Mouse (Mus musculus) left cerebral cortex, adult 8-10 months (tissue): Measurements from ENCODE around the gene Zdhhc23. TPM values are rescaled to one million over a fixed set of nuclear protein-coding genes. Genes with fewer than 3 reads are reported as not detected.

Experiments used
- DNase-seq, 2 experiments: peaks; one replicate each; pipeline ENCODE4 v3.0.0; 2022; ENCODE audit warnings: low spot score in 2 of 2
- total RNA-seq, 4 experiments: library from RNA; stranded (reverse); gene quantifications; 2 replicates each; pipeline ENCODE4 v1.2.4; 2022

Zdhhc23 gene
- total RNA-seq, 4 experiments from 2014 or later: 23.8 to 26.2 (median 25.3) TPM

GRCm38 (mm10) chr16:43970426-43970825 lies 9.2 kb downstream of the Zdhhc23 start:
- DNase-seq: no peak

DNA sequence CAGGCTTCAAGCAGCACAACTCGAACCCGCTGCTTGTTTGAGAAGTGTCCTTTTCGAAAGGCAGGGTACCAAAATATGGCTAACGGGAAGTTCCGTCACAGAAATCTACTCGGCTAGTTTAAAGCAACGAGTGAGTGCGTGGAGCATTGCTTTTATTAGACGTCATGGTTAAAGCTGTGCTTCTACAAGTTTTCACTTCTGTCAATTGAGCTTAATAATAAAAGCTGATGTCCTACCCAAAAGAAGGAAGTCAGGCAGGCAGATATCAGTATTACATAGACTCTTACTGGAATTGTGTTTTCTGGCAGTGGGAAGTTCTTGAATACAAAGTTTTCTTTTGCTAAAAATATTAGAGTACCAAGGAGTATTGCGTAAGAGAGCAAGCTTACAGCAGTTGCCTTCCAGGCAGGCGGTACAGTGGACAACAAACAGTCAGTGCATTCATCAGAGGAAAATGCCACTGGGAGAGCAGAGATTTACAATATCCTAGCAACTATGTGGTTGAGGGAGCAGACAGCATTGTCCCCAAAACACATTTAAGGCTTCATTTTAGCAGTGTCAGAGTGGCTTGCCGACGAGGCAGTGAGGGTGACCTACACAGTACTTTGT lies 13.7 kb downstream of the Zdhhc23 start:
- no peak for DNase-seq

- no peak for DNase-seq
Observed at GRCm38 (mm10) chr16:43963780-43964179, 15.8 kb downstream of the Zdhhc23 start.

DNA sequence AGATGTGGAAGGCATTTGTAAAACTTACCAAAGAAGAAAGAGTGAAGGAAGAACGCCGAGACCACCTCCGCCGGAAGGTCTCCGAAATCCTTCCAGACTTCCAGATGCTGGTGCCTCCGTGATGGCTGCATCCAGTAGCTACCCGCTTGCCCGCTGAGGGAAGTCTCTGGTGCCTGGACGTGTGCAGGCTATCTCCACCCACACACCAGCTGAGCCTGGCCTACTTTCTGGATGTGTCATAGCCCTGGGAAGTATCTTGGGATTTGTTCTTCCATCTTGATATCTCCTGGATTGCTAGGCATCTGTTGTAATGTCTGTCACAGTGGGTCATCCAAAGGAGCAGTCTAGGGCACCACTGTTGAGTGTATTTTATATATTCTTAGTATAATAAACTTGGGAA lies 16.3 kb downstream of the Zdhhc23 start:
- peak in 1 of 2 experiments; percentile 61 for DNase-seq

DNA sequence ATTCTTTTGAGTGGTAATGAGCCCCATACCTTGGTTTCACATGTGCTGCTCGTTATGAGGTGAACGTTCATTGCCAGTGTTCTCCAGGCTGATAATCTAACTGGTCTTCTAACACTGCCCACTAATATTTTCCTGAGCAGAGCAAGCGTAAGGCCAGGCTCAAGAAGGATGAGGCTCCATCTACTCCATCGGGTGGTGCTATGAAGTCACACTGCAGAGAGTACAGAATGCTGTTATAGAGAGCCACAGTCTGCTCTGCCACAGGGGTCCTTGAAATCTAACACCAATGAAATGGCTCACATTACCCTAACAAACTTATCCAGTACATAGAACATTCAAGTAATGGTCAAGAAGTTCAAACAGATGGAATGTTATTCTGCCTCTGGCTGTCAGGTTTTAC lies 21.6 kb downstream of the Zdhhc23 start:
- DNase-seq: no peak

DNA sequence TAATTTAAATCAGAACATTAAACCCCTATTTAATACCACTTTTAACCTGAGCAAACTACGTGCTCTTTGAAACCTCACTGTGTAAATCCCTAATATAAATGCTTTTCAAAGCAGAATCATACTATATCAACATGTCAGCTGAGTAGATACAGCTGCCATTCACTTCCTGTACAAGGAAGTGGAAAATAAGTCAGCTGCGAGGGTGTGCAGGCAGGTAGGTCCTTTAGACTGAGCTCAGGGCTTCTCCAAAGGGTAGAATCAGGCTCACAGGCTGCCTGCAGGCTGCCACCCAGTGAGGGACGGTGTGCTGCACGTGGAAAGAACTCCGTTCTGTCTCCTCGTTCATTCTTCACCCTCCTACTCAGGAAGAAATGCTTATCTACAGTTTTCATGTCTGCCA lies 24.7 kb downstream of the Zdhhc23 start:
- no peak for DNase-seq

- DNase-seq: no peak
Observed at GRCm38 (mm10) chr16:43951591-43951990, 28.0 kb downstream of the Zdhhc23 start.

DNA sequence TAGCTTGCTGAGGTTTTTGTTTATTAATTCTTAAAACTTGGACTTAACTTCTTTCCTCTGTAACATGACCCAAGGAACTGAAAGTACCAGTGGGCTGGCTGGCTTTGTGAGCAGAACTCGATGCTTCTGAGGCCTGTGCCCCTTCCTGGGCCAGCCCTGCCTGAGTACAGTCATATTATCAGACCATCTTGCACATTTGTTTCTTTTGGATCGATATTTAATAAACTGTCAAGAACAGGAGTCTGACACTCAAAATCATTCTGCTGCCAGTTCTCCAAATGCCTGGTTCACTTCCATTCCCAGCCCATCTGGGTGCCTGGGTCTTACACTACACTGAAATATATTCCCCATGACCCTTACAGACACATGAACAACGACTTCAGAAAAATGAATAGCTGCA lies 33.7 kb downstream of the Zdhhc23 start:
- no peak for DNase-seq

DNA sequence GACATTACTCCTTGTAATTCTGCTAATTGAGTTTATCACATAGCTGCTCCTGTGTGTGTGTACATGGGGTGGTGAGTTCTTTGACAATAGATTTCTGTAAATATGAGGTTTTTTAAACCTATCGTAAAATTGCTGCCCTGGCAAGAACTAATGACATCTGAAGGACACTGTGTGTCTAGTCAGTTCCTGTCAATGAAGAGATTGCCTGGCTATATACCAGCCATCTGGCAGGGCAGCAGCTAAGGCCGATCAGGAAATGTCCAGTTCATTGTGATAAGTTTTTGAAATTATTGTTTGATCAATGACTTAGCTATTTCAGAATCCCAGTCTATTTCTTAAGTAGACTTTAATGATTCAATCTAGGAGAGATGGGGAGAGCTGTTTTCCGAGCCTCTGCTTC lies 34.2 kb downstream of the Zdhhc23 start:
- no peak for DNase-seq

GRCm38 (mm10) chr16:43940846-43941245 lies 38.7 kb downstream of the Zdhhc23 start:
- DNase-seq: no peak

GRCm38 (mm10) chr16:43935892-43936291 lies 43.7 kb downstream of the Zdhhc23 start:
- no peak for DNase-seq

- DNase-seq: no peak
Observed at GRCm38 (mm10) chr16:43935367-43935766, 44.2 kb downstream of the Zdhhc23 start.

GRCm38 (mm10) chr16:43934856-43935255 lies 44.7 kb downstream of the Zdhhc23 start:
- DNase-seq: no peak

DNA sequence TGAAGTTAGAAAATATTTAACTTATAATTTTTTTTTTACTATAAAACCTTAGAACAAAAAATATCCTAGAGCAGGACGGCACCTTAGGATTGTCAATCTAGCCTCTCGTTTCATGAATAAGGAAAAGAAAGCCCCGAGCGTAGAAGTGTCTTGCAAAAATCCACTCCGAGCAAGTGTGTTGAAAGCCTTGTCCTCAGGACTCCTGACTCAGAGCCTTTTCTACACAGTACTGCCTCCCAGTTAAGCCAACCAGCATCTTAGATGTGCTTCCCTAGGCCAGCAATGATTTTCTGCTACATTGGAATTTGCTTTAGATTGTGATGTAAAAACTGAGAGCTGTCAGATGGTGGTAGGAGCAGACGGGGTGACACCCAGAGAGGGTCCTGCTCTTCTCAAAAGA lies 46.5 kb downstream of the Zdhhc23 start:
- no peak for DNase-seq

DNA sequence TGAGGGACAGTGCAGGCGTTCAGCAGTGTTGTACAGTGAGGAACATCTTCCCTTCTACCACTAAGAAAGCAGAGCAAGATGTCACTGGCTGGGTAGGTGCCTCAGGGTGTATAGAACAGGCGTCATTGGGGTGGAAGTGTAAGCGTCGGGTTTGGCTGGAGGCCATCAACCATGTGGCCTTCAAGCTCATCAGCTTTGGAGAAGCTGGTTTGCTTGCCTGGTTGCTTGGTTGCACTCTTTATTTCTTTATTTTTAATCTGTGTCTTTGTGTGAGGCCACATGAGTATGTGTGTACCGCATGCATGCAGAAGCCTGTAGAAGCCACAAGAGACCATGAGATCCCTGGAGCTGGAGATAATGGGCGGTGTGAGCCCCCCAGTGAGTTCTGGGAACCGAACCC lies 47.3 kb downstream of the Zdhhc23 start:
- no peak for DNase-seq

DNA sequence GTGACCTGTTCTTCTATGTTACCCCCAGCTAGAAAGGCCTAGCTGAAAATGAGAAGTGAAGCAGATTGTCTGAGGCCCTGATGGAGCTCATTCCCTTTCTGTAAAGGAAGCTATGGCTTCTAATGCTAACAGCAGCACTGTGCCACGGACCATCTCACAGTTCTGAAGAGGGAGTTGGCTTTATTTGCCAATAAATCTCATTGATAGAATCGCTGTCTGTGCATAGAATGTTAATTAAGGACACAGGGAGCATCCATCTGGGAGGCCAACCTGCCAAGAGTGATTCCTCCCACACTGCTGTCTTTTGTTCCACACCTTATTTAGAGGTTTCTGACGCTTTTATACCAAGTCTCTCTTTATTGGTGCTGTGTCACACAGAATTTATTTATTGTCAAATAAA lies 48.1 kb downstream of the Zdhhc23 start:
- no peak for DNase-seq

GRCm38 (mm10) chr16:43930577-43930976 lies 49.0 kb downstream of the Zdhhc23 start:
- DNase-seq: no peak

DNA sequence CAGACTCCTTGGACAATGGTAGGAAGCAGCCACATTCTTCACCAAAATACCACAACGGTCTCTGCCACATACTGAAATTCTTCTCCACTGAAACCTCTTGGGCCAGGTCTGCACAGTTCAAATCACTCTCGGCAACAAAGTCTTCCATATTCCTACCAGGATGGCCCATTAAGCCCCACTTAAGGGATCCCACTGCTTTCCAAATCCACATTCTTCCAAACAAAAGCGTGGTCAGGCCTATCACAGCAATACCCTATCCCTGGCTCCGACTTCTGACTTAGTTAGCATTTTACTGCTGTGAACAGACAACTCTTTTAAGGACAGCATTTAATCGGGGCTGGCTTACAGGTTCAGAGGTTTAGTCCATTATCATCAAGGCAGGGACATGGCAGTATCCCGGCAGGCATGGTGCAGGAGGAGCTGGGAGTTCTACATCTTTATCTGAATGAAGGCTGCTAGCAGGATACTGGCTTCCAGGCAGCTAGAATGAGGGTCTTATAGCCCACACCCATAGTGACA lies 53.2 kb downstream of the Zdhhc23 start, which contains the start of gene Qtrt2:
Gene Qtrt2, minus strand, starts transcription at position 469 of the 519 bp plus-strand sequence.
- no peak for DNase-seq

GRCm38 (mm10) chr16:43925846-43926245 lies 53.7 kb downstream of the Zdhhc23 start:
- no peak for DNase-seq

DNA sequence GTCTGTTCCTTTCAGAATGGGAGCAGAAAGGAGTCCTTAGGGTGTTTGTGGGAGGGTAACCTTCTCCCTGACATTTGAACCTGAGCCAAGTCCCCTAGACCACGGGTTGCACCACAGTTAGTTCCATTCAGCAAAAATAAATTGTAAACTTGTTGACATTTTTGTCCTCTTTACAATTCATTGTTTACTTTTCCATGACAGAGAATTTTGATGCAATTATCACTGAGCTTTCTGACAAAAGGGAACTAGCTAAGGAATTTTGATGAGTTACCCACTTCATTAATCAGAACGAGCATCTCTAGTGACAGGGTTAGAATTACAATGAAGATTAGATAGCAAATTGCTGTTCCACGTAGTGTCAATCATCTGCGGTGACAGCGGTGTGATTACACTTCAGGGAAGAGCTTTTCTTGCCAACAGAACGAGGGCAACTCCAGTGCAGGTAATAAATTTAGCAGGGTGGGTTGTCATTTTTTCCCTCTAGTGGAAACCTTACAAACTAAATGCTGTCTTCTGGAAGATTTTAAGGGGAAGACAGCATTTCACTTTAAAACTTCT lies 54.5 kb downstream of the Zdhhc23 start:
- no peak for DNase-seq

- DNase-seq: no peak
Observed at GRCm38 (mm10) chr16:43922630-43923029, 57.0 kb downstream of the Zdhhc23 start.

DNA sequence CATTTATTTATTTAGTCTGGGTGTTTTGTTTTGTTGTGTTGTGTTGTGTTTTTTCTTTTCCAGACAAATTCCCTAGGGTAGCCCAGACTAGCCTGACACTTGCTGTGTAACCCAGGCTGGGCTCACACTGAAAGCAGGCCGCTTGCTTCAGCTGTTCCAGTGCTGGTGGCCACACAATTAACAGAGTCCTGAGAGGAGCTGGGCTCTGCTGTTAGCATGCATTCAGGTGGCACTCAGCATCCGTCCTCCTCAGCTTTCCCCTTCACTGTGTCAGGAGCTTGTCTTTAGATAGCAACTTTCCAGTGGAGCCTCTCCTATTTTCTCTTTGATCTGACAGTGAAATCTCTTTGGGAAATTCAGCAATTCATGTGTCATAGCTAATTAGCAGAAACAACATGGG lies 57.6 kb downstream of the Zdhhc23 start:
- no peak for DNase-seq

DNA sequence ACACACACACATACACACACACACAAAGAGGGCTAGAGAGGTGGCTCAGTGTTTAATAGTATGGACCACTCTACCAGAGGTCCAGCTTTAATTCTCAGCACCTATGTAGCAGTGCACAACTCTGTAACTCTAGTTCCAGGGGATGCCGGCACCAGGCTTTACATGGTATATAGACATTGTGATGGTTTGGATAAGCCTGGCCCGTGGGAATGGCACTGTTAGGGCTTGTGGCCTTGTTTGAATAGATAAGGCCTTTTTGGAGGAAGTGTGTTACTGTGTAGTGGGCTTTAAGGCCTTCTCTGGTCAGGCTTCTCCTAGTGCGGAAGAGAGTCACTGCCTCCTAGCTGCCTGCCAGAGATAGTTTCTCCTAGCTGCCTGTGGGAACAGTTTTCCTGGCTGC lies 60.7 kb downstream of the Zdhhc23 start:
- no peak for DNase-seq
